Mouse (Mus musculus): Measurements from ENCODE around the gene Zfp683. TPM values are rescaled to one million over a fixed set of nuclear protein-coding genes. Genes with fewer than 3 reads are reported as not detected.

Gene Zfp683
- total RNA-seq, 4 experiments from 2014 or later: not detected

DNA sequence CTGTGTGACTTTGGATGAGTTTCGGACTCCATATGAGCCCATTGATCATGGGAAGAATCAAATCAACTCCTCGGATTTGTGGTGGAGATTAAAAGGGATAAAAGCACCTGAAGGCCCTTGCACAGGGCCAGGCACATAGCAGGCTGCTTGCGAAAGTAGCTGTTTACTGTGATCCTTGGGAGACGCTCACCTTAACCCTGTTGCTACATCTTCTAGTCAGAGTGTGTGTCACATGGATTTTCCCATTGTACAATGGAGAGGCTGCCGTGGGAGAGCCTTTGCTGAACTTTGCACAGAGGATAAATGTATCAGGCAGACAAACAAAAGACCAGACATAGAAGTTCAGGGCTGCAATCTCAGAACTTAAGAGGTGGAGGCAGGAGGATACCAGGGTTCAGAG, 1.7 kb upstream of the Zfp683 start:
- DNase-seq (ENCODE audit: low spot score in 2 of 2): no peak

DNA sequence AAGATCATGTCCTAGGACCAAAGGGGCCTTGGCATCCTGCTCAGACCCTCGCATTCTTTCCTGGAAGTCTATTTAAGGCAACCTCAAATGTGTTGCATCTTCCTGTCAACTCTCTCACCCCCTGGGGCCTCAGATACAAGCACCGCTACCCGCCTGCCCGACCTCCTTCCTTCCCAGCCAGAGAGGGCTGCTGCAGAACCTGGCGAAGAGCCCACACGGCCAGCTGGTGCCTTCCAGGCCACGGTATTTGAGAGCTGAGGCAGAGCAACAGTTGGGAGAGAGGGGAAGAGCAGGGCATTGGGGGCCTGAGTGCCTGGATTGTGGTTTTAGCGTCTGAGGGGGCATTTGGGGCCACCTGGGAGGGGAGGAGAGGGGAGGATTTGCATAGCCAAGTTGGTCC, 1.1 kb upstream of the Zfp683 start:
- no peak for DNase-seq (ENCODE audit: low spot score in 2 of 2)

DNA sequence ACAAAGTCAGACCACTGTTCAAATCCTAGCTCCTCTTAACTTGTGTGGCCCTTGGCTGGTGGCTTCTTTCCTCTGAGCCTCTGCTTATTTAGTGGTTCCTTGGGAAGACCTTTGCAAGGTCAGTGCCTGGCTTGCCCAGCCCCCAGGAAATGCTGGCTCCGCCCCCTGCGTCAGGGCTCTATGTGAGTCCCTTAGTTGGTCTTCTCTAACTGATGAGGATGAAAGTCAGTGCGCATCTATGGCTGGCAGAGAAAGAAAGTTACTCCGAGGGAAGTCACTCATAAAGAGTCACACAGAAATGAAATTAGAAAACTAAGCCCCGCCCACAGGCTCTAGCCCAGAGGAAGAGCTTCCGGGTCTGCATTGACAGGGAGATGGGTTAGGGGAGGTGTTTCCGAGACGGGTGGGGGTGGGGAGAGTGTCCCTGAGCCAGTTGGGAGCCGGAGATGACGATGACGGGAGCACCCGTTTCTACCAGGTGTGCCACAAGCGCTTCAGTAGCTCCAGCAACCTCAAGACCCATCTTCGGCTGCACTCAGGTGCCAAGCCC, 4.6 kb downstream of the Zfp683 start:
- no peak for DNase-seq (ENCODE audit: low spot score in 2 of 2)

DNA sequence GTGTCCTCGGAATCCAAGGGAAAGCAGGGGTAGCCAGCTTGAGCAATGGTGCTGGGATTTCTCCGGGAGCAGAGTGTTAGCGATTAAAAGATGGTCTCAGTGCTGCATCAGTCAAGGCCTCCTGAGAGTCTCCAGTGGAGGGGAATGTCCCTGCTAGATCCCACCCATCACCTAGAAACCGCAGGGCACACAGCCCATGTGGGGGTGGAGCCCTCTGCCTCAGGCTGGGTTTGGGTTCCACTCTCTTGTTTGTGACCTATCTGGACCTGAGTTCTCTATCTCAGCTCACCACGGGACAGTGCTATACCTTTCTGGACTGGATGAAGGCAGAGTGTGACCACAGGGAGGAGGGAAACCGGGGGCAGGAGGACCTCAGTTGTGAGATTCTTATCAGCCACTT, 5.3 kb downstream of the Zfp683 start:
- no peak for DNase-seq (ENCODE audit: low spot score in 2 of 2)

DNA sequence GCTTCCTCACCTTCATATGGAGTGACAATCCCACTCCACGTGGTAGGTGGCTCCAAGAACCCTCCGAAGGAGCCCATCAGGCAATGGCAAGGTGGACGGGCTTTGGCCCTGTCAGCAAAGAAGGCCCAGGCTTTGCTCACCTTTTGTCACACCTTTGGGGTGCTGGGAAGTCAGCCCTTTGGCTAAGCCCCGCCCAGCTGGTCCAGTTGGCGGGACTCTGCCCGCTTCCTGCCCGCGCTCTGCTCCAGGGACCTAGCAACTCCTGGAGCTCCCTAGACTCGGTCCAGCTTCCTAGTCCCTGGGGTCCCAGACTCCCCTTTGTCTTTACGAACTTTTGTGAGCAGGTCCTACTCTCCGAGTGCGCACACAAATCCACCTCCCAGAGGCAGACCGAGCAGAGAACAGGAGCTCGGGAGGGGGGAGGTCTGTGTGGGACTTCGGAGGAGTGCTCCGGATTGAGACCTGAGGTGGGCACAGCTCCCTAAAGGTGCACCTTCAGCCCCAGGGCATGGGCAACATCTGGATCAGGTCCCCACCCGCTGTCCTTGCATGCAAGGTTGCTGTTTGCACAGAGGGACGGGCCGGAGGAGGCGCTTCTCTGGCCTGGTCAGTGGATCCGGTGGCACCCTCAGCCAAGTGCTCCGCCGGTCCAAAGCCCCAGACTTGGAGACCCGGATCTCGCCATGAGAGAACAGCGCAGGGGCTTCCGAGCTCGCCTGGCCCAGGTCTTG, 6.7 kb downstream of the Zfp683 start, which contains the start of gene Crybg2:
Gene Crybg2 (plus strand): TSS at position 681 of the 731 bp plus-strand sequence.
- DNase-seq (ENCODE audit: low spot score in 2 of 2): no peak

DNA sequence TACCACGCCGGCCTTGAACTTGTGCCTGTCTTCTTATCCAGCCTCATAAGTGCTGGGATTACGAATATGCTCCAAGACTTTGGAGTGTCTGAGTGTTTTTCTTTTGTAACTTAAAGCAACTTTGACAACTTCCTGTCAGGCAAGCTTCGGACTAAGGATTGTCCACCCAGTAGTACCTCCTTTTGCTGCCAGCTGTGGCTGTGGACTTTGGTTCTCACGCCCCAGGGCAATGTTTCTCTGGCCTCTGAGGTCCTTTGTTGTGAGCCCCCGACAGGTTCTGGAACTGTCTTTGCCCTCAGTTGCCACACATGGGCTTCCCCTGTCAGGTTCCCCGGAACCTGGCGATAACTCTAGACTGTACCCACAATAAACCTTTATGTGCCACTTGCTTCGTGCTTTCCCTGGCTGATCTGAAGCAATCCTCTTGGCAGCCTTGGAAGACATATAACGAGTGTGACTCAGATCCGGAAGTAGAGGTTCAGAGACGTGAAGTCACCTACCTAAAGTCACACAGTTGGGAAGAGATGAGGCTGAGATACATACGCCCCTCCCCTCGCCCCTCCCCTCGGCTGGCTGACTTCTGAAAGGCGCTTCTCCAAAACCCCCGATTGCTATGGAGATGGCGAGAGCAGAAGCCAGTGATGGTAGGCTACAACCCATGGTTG, 7.7 kb downstream of the Zfp683 start:
- no peak for DNase-seq (ENCODE audit: low spot score in 2 of 2)

DNA sequence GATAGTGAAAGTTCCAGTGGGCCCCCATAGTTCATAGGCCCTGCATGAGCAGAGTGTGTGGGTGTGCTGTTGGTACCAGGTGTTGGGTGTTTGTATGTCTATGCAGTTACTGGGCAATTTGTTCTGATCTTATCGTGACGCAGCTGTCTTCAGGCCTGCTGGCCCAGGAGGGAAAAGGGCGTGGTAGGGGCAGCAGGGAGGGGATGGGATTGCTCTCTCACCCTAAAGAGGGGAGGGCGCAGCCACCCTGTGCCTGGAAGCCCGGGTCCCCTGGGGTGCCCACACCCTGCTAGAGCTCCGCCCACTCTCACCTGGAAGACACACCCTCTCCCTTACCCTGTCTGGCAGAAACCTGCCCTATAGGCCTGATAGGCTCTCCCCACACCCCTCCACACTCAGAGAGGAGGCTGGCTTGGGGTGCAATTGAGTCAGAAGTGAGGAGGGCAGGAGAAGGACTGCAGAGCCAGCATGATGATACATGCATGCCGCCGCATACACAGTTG, 8.4 kb downstream of the Zfp683 start:
- DNase-seq (ENCODE audit: low spot score in 2 of 2): no peak

DNA sequence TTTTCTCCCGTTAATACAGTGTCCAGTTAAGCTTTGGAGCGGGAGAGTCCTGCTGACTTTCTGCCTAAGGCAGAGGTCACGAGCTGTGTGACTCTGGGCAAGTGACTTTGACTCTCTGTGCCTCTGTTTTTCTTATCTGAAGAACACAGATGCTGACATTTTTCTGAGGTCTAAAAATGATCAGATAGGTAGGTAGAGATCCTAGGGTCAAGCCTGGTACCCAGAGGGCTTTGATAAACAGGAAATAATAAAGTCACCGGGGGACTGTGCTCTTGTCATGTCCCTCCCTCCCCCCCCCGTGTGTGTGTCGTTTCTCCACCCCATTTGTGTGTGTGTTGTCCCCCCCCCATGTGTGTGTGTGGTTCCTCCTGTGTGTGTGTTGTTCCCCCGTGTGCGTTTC, 8.9 kb downstream of the Zfp683 start:
- DNase-seq (ENCODE audit: low spot score in 2 of 2): no peak

DNA sequence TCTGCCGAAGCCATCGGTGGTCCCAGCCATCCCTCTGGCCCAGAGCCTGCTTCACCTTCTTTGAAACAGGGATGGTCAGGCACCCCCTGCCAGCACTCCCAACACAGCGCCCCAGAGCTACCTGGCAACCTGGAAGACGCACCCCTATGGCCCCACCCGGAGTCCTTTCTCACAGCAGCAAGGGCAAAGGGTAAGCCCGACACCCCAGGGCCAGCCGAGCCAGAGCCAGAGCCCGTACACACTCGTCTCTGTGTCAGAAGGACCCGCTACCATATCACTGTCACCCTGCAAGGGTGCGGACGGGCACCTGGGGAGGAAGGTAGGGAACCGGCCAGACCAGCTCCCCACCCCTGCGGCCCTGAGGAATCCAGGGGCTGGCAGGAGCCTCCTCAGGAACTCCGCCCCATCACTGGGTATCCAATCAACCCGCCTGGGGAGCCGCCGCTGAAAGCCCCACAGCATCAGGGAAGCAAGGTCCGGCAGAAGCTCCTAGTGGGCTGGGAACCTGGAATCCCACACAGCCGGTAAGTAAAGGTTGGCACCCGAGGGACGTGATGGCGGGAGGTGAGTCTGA, 11.9 kb downstream of the Zfp683 start:
- no peak for DNase-seq (ENCODE audit: low spot score in 2 of 2)

DNA sequence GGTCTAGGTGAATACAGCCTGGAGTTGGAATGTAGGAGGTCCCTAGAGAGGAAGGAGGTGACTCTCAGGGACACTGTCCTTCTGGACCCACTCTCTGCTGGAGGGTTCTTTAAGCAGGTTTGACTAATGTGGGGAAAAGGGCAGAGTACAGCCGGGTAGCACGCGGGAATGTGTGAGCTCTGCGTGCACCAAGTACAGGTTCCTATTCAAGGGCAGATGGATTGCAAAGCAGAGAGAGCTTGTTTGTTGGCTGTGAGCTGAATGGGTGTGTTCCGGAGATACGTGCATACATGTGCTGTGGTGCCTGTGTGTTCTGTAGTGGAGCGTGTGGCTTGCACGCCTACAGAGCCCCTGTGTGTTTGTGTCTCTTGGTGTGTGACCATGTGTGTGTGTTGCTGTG, 13.7 kb downstream of the Zfp683 start:
- no peak for DNase-seq (ENCODE audit: low spot score in 2 of 2)

DNA sequence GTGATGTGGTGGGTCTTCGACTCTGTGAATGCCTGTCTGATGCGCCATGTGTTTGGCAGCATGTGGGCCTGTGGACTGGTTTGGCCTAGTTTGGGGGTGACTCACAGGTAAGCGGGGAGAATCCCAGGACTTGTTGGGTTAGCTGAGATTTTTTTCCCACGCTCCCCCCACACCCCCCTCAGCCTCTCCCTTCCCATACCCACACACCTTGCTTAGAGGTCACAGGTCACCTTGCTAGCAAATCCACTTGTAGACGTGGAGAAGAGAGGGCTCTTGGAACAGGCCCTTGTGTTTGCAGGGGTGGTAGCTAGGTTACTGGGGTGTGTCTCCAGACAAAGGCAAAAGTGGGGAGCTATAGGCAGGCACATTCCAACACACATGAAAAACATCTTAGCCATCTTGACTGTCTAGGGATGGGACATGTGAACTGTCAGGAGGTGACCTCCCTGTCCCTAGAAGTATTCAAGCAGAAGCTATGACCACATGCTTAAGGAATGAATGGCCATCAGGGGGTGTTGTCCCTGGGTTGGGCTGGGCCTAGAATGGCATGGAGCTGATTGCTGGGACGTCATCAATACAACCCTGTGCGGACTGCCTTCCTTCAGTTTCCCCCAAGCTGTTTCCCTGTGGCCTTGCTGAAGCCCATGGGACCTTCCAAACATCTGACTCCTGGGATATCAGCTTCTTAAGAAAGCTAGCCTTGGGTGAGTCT, 14.4 kb downstream of the Zfp683 start:
- no peak for DNase-seq (ENCODE audit: low spot score in 2 of 2)

DNA sequence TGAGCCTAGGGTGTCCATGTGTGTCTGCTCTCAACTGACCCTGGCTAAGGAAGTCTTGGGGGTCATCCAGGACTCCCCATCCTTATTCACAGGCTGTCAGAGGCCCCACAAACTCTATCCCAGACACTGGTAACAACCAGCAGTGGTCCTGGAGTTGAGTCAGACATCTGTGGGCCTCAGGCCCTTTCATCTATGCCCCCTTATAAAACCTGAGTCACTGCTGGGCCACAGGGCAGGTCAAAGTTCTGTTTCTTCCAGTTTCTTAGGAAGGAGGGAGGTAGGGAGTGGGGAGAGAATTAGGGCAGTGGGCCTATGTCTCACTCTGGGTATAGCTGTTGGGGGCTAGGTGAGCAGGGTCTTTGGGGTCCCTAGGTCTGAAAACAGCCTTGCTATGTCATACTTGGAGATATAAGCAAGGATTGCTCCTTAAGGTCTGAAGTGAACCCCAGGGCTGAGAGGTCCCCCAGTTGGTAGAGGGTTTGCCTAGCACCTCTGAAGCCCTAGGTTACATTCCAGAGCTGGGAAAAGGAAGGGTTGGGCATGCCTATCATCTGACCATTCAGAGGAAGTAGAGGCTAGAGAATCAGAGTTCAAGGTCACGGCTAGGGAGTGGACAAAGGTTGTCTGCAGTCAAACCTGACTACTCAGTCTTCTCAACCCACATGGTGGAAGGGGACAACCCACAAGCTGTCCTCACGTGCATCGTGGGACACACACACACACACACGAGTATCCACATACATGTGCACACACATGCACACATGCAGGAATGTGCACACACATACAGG, 15.3 kb downstream of the Zfp683 start:
- no peak for DNase-seq (ENCODE audit: low spot score in 2 of 2)

DNA sequence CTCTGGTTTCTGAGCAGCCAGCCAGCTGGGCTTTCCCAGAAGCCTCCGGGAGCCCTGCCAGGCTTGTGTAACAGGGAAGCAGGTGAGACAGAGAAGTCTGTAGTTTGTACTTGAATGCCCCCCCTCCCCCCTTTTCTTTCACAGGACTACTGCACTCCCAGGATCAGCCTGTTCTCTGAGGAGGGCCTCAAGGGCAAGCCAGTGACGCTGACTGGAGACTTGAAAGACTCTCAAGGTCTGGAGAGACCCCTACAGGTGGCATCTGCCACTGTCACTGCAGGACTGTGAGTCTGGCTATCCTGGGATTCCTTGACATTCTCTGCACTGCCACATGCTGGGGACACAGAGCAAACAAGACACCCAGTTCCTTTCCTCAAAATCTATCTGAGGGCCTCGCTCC, 25.1 kb downstream of the Zfp683 start:
- DNase-seq (ENCODE audit: low spot score in 2 of 2): peak in 1 of 2 experiments; percentile 60

DNA sequence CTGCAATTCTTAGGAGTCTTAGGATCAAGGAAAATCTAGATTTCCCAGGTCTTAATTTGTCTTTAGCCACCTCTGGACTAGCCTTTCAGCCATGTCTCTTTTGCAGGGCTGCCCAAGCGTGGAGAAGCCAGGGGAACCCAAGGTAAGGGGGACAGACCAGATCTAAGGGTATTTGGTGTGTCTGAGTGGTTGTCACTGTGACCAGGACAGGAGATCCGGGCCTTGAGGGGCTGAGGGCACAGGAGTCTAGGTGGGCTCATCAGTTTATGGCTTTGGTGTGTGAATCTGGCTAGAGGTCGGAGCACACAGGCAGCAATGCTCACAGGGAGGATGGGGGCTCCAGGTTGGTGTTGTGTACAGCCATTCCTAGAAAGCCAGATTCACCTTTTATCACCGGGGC, 27.0 kb downstream of the Zfp683 start:
- DNase-seq (ENCODE audit: low spot score in 2 of 2): no peak

DNA sequence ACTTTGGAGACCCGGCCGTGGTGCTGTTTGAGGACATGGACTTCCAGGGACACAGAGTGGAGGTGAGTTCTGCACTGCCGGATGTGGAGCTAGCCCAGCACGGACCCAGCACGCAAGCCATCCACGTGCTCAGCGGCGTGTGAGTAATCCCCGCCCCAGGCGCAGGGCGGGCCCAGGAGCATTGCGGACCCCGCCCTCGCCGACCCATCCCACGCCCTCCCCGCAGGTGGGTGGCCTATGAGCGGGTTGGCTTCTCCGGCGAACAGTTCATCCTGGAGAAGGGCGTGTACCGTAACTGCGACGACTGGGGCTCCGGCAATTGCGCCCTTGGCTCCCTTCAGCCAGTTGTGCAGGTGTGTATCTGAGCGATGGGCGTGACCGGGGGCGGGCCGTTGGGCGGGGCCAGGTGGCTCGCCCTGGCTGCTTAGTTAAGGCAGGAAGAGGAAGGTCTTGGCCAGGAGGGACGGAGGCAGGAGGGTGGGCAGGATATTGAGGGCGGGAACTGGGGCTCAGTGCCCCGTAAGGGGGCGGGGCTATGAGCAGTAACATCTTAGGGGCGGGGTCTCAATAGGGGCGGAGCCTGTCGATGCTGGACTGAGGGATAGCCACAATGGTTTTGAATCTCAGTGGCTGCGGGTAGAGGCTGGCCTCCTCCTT, 28.2 kb downstream of the Zfp683 start:
- peak; percentile 64 to 71 for DNase-seq (ENCODE audit: low spot score in 2 of 2)

DNA sequence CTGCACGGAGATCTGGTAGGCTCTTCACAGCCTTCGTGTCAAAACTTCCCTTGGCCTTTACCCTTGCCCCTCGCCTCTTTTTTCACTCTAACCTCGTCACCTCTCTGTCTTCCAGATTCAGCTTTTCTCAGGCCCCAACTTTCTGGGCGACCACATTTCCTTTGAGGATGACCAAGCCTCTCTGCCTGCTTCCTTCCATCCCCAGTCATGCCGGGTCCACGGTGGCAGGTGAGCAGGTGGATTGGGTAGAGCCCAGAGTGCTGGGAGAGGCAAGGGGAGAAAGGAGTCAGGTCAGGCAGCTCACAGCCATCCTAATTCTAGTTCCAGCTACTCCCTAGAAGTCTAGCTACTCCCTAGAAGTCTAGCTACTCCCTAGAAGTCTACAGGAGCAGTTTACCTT, 28.8 kb downstream of the Zfp683 start:
- no peak for DNase-seq (ENCODE audit: low spot score in 2 of 2)

DNA sequence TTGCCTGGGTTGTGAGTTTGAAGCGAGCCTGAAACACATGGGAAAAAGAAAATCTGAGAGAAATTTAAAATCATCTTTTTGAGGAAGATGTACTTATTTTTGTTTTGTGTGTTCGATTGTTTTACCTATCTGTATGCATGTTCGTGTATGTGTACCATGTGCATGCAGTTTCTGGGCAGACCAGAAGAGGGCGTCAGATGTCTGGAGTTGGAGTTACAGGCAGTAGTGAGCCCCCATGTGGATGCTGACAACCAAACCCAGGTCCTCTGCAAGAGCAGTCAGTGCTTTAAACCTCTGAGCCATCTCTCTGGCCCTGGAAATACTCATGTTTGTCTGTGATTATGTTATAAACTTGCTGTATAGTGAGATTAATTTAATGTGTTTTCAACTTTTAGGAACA, 31.4 kb downstream of the Zfp683 start:
- DNase-seq (ENCODE audit: low spot score in 2 of 2): no peak

DNA sequence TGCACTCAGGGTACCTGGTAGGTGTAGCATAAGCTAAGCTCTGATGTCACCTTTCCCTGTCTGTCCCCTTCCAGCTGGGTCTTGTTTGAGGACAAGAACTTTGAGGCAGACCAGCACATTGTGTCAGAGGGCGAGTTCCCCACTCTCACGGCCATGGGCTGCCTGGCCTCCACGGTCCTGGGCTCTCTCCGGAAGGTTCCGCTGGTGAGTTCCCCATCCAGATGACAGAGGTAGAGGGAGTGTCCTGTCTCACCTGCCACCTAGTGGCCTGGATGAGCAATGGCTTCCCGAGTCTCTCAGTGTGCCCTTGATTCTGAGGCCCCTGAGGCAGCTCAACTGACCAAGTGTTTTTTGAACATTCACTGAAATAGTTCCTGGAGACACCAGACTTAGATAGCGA, 33.8 kb downstream of the Zfp683 start:
- no peak for DNase-seq (ENCODE audit: low spot score in 2 of 2)

DNA sequence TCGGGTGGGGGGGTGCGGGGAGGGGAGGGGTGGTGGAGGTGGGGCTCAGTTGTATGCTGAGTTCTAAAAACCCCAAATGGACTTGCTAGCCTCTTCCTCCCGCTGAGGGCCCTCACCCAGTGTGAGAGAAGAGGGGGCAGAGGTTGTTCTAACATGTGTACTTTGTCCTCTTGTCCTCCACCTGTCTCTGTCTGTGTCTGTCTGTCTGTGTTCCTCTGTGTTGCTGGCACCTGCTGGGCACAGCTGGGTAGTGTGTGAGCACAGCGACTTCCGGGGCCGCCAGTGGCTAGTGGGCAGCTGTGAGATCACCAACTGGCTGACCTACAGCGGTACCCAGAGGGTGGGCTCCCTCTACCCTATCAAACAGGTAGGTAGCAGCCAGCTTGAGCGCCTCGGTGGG, 35.4 kb downstream of the Zfp683 start:
- DNase-seq (ENCODE audit: low spot score in 2 of 2): no peak

DNA sequence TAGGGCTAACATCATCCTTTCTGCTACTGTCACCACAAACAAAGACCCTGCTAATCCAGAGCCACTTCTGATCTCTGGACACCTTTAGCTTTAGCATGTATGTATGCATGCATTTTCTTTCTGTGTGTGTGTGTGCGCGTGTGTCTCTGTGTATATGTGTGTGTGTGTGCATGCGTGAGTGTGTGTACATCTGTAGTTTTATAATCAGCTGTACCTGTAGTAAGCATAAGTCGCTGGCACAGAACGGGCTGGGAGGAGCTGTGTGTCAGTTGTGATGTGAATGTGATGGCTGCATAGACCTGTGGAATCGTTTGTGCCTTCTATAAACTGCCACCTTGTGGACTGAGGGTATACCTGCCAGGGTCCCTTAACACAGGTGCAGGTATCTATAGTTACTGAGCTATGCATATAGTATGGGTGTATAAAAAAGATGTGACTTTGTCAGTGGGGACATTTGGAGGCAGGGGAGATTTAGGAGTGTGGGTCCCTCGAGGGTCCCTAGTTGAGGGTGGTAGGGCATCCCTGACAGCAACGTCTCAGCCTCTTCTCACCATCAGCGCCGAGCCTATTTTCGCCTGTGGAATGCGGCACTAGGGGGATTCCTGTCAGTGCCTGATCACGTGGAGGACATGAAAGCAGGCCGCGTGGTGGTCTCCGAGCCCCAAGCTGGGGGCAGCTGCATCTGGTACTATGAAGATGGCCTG, 37.0 kb downstream of the Zfp683 start:
- no peak for DNase-seq (ENCODE audit: low spot score in 2 of 2)

All from left cerebral cortex, adult 8-10 months (tissue).